Mouse (Mus musculus): ENCODE data around the gene Htatip2. TPM values are rescaled to one million over a fixed set of nuclear protein-coding genes. Genes with fewer than 3 reads are reported as not detected.

Gene Htatip2
- polyA plus RNA-seq, 1 experiment from 2014 or later = 24.8 TPM

GRCm38 (mm10) chr7:49778114-49778901 lies 19.4 kb downstream of the Htatip2 start, which contains the start of gene Prmt3:
TSS of gene Prmt3 (plus strand) at chr7:49778346.
- H3K36me3 ChIP-seq (ENCODE audit: control insufficient read depth, insufficient read depth, low read length) = no peaks in the 10 kb centered on the region
- no peaks in the 10 kb centered on the region for H3K27me3 ChIP-seq (ENCODE audit: control insufficient read depth, insufficient read depth, low read length)
- peak within 1 kb of the TSS; percentile 60 for H3K27ac ChIP-seq (ENCODE audit: low read length)
- H3K4me1 ChIP-seq (ENCODE audit: control insufficient read depth, insufficient read depth, low read length) = no peaks in the 10 kb centered on the region
- peak within 1 kb of the TSS; percentile 85 for H3K9ac ChIP-seq (ENCODE audit: low read length)
- ATAC-seq (ENCODE audit: insufficient read depth, low FRiP score) = peak; percentile 95
- peak within 1 kb of the TSS; percentile 74 for H3K4me2 ChIP-seq (ENCODE audit: low read depth, low read length)
- under 1% methylated on average over 92 of the region's 92 CpGs for WGBS
- H3K9me3 ChIP-seq (replicated peaks; ENCODE audit: control insufficient read depth, low read length) = no peaks in the 10 kb centered on the region
- H3K4me3 ChIP-seq (replicated peaks; ENCODE audit: low read length) = peak within 1 kb of the TSS; percentile 67

- peak overlapping the region; percentile 74 for H3K4me2 ChIP-seq (ENCODE audit: low read depth, low read length)
- ATAC-seq (ENCODE audit: insufficient read depth, low FRiP score) = no peak
- no peaks in the 10 kb centered on the region for H3K9me3 ChIP-seq (replicated peaks; ENCODE audit: control insufficient read depth, low read length)
- H3K4me3 ChIP-seq (replicated peaks; ENCODE audit: low read length) = peak overlapping the region; percentile 67
- WGBS = 64% methylated on average over 12 of the region's 12 CpGs
- no peaks in the 10 kb centered on the region for H3K27me3 ChIP-seq (ENCODE audit: control insufficient read depth, insufficient read depth, low read length)
- no peaks in the 10 kb centered on the region for H3K4me1 ChIP-seq (ENCODE audit: control insufficient read depth, insufficient read depth, low read length)
- peak overlapping the region; percentile 85 for H3K9ac ChIP-seq (ENCODE audit: low read length)
- no peaks in the 10 kb centered on the region for H3K36me3 ChIP-seq (ENCODE audit: control insufficient read depth, insufficient read depth, low read length)
- no peak overlapping the region for H3K27ac ChIP-seq (ENCODE audit: low read length)
These were observed 20.1 kb downstream of the Htatip2 start for GRCm38 (mm10) chr7:49778904-49779615.

DNA sequence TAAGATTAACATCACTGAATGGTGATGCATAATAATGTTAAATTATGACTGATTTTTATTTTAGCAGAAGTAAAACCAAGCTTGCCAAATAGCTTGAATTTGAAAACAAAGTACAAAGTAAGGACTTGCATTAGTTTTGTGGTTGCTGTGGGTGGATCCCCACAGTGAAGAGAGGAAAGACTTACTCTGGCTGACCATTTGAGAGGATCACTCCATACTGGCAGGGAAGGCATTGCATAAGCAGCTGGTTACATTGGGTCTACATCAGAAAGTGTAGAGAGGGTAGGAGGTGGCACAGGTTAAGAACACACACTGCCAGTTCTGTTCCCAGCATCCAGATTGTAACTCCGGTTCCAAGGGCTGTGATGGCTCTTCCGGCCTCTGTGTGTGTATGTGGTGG lies 24.1 kb downstream of the Htatip2 start:
- no peak for ATAC-seq (ENCODE audit: insufficient read depth, low FRiP score)
- H3K27ac ChIP-seq (ENCODE audit: low read length) = no peak overlapping the region
- no peak overlapping the region for H3K9ac ChIP-seq (ENCODE audit: low read length)
- no peak overlapping the region for H3K4me3 ChIP-seq (replicated peaks; ENCODE audit: low read length)
- no peaks in the 10 kb centered on the region for H3K9me3 ChIP-seq (replicated peaks; ENCODE audit: control insufficient read depth, low read length)
- no peak overlapping the region for H3K4me2 ChIP-seq (ENCODE audit: low read depth, low read length)
- H3K27me3 ChIP-seq (ENCODE audit: control insufficient read depth, insufficient read depth, low read length) = no peaks in the 10 kb centered on the region
- WGBS = 97% methylated on average over 2 of the region's 2 CpGs
- peaks cover 5% of the 10 kb centered on the region for H3K36me3 ChIP-seq (ENCODE audit: control insufficient read depth, insufficient read depth, low read length)
- no peaks in the 10 kb centered on the region for H3K4me1 ChIP-seq (ENCODE audit: control insufficient read depth, insufficient read depth, low read length)

- Histone ChIP-seq H3K27me3 (ENCODE audit: control insufficient read depth, insufficient read depth, low read length) (no peaks in the 10 kb centered on the region), H3K9me3 (replicated peaks; ENCODE audit: control insufficient read depth, low read length) (no peaks in the 10 kb centered on the region), H3K4me3 (replicated peaks; ENCODE audit: low read length) (no peak overlapping the region), H3K36me3 (ENCODE audit: control insufficient read depth, insufficient read depth, low read length) (peaks cover 10% of the 10 kb centered on the region), H3K9ac (ENCODE audit: low read length) (no peak overlapping the region), H3K27ac (ENCODE audit: low read length) (no peak overlapping the region), H3K4me1 (ENCODE audit: control insufficient read depth, insufficient read depth, low read length) (no peaks in the 10 kb centered on the region), H3K4me2 (ENCODE audit: low read depth, low read length) (no peak overlapping the region)
- WGBS = 93% methylated on average over 7 of the region's 7 CpGs
- no peak for ATAC-seq (ENCODE audit: insufficient read depth, low FRiP score)
These were observed 26.2 kb downstream of the Htatip2 start for GRCm38 (mm10) chr7:49785141-49785540.

DNA sequence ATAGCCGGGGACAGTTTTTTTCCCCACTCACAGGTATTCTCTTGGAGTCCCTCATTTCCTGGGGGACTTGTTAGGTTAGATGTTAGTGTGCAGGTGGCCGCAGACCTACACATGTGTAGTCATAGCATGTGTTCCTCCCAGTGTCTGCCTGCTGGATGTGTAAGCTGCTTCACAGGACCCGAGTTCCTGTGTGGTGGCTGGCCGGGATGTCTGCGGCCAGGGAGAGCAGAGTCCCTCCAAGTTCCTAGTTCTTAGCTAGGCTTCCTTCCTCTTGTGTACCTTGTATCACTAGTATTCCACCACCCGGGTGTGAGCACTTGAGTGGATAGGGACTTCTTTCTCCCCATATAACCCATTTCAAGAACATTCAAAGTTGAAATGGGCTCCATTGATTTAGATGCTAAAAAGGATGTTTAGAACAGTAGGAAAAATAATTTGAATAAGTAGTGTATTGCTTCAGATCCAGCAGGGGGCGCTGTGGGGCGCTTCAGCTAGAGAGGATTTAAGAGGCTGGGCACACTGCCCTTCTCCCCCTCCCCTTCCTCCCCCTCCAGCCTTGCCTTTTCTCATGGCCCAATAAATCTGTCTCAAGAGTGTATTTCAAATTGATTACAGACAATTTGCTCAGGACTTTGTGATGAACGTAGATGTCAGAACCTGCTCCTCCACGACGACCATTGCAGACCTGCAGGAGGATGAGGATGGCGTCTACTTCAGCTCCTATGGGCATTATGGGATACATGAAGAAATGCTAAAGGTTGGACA lies 27.9 kb downstream of the Htatip2 start:
- Histone ChIP-seq H3K27ac (ENCODE audit: low read length) (no peak overlapping the region), H3K9ac (ENCODE audit: low read length) (no peak overlapping the region), H3K9me3 (replicated peaks; ENCODE audit: control insufficient read depth, low read length) (no peaks in the 10 kb centered on the region), H3K27me3 (ENCODE audit: control insufficient read depth, insufficient read depth, low read length) (no peaks in the 10 kb centered on the region), H3K36me3 (ENCODE audit: control insufficient read depth, insufficient read depth, low read length) (peaks cover 10% of the 10 kb centered on the region), H3K4me1 (ENCODE audit: control insufficient read depth, insufficient read depth, low read length) (no peaks in the 10 kb centered on the region), H3K4me2 (ENCODE audit: low read depth, low read length) (no peak overlapping the region), H3K4me3 (replicated peaks; ENCODE audit: low read length) (no peak overlapping the region)
- WGBS = 66% methylated on average over 12 of the region's 12 CpGs
- no peak for ATAC-seq (ENCODE audit: insufficient read depth, low FRiP score)

- Histone ChIP-seq H3K4me3 (replicated peaks; ENCODE audit: low read length) (no peak overlapping the region), H3K27ac (ENCODE audit: low read length) (no peak overlapping the region)
- 94% methylated on average over 3 of the region's 3 CpGs for WGBS
These were observed 28.4 kb downstream of the Htatip2 start for GRCm38 (mm10) chr7:49787383-49787645.

DNA sequence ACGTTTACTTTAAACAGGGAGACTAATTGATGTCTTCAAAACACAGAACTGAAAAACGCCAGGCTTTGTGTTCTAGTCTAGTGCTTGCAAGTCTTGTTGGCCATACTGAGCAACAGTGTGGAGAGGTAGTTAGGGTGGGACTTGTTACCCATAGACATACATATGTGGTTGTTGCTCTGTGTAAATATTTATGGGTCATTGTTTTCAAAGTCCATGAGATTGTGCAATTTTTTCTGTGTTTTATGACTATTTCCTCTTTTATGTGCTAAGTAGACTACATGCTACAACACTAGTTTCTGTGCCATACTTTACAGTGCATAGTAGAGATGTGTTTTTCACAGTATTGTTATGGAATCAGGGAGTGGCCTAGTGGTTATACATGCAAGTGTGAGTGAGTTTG lies 35.4 kb downstream of the Htatip2 start:
- no peak overlapping the region for H3K27ac ChIP-seq (ENCODE audit: low read length)
- H3K9ac ChIP-seq (ENCODE audit: low read length) = no peak overlapping the region
- H3K4me1 ChIP-seq (ENCODE audit: control insufficient read depth, insufficient read depth, low read length) = no peaks in the 10 kb centered on the region
- no peak overlapping the region for H3K4me2 ChIP-seq (ENCODE audit: low read depth, low read length)
- 69% methylated on average over 2 of the region's 2 CpGs for WGBS
- H3K36me3 ChIP-seq (ENCODE audit: control insufficient read depth, insufficient read depth, low read length) = no peaks in the 10 kb centered on the region; the same call in 1 of the 2 replicates
- H3K27me3 ChIP-seq (ENCODE audit: control insufficient read depth, insufficient read depth, low read length) = no peaks in the 10 kb centered on the region
- H3K9me3 ChIP-seq (replicated peaks; ENCODE audit: control insufficient read depth, low read length) = no peaks in the 10 kb centered on the region
- no peak overlapping the region for H3K4me3 ChIP-seq (replicated peaks; ENCODE audit: low read length)
- ATAC-seq (ENCODE audit: insufficient read depth, low FRiP score) = no peak

More at GRCm38 (mm10) chr7:49787383-49787645, 28.4 kb downstream of the Htatip2 start:
- H3K9me3 ChIP-seq (replicated peaks; ENCODE audit: control insufficient read depth, low read length) = no peaks in the 10 kb centered on the region
- no peaks in the 10 kb centered on the region for H3K4me1 ChIP-seq (ENCODE audit: control insufficient read depth, insufficient read depth, low read length)
- no peak for ATAC-seq (ENCODE audit: insufficient read depth, low FRiP score)
- peaks cover 10% of the 10 kb centered on the region for H3K36me3 ChIP-seq (ENCODE audit: control insufficient read depth, insufficient read depth, low read length)
- no peaks in the 10 kb centered on the region for H3K27me3 ChIP-seq (ENCODE audit: control insufficient read depth, insufficient read depth, low read length)
- H3K9ac ChIP-seq (ENCODE audit: low read length) = no peak overlapping the region
- H3K4me2 ChIP-seq (ENCODE audit: low read depth, low read length) = no peak overlapping the region

DNA sequence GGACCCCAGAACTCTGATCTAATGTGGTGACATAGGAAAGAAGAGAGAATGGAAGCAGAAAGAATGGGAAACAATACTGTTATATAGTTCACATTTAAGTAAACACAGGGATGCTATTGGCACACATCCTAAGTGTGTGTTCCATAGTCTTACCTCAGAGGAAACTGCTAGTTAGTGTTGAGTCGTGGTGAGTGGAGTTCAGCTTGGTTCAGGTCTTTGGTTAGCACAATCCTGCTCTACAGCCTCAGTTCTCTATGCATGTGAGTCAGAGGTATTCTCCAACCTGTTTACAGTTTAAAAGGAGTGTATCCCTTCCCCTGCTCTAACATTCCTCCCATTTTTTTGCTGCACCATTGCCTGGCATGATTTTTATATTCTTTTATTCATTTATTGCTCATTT lies 38.3 kb downstream of the Htatip2 start:
- H3K4me2 ChIP-seq (ENCODE audit: low read depth, low read length) = no peak overlapping the region
- no peaks in the 10 kb centered on the region for H3K4me1 ChIP-seq (ENCODE audit: control insufficient read depth, insufficient read depth, low read length)

GRCm38 (mm10) chr7:49803511-49803910 lies 44.6 kb downstream of the Htatip2 start:
- Histone ChIP-seq H3K27ac (ENCODE audit: low read length) (no peak overlapping the region), H3K9me3 (replicated peaks; ENCODE audit: control insufficient read depth, low read length) (no peaks in the 10 kb centered on the region), H3K36me3 (ENCODE audit: control insufficient read depth, insufficient read depth, low read length) (0 out of 2 replicates have a peak, but pooled peaks cover 3% of the 10 kb centered on the region), H3K4me2 (ENCODE audit: low read depth, low read length) (no peak overlapping the region), H3K9ac (ENCODE audit: low read length) (no peak overlapping the region), H3K4me3 (replicated peaks; ENCODE audit: low read length) (no peak overlapping the region), H3K27me3 (ENCODE audit: control insufficient read depth, insufficient read depth, low read length) (no peaks in the 10 kb centered on the region), H3K4me1 (ENCODE audit: control insufficient read depth, insufficient read depth, low read length) (no peaks in the 10 kb centered on the region)
- no peak for ATAC-seq (ENCODE audit: insufficient read depth, low FRiP score)
- 83% methylated on average over 6 of the region's 6 CpGs for WGBS

More for the DNA sequence above, 38.3 kb downstream of the Htatip2 start:
- Histone ChIP-seq H3K27ac (ENCODE audit: low read length) (no peak overlapping the region), H3K9ac (ENCODE audit: low read length) (no peak overlapping the region), H3K27me3 (ENCODE audit: control insufficient read depth, insufficient read depth, low read length) (no peaks in the 10 kb centered on the region), H3K36me3 (ENCODE audit: control insufficient read depth, insufficient read depth, low read length) (peaks cover 3% of the 10 kb centered on the region; the same call in 1 of the 2 replicates), H3K4me3 (replicated peaks; ENCODE audit: low read length) (no peak overlapping the region), H3K9me3 (replicated peaks; ENCODE audit: control insufficient read depth, low read length) (no peaks in the 10 kb centered on the region)
- no peak for ATAC-seq (ENCODE audit: insufficient read depth, low FRiP score)
- WGBS = 83% methylated on average over 1 of the region's 1 CpGs

Measured in stomach, embryonic 16.5 days (tissue).